Mouse (Mus musculus): ENCODE measurements at regions not wholly inside any gene's neighbourhood (a gene's known extent, or its start where the extent isn't known, plus 50 kb on each side); places are given as distances from the start of the nearest gene placed in this dataset.

GRCm38 (mm10) chr19:19719939-19720338 lies 608.9 kb upstream of the Rorb start:
- no peak for ATAC-seq (ENCODE audit: low FRiP score)

More at GRCm38 (mm10) chr19:19719939-19720338, 608.9 kb upstream of the Rorb start:
- no peaks in the 10 kb centered on the region for H3K4me1 ChIP-seq (ENCODE audit: insufficient read depth, low read length)
- H3K36me3 ChIP-seq (ENCODE audit: insufficient read depth, low read length) = no peaks in the 10 kb centered on the region
- WGBS = 52% methylated on average over 4 of the region's 4 CpGs
- H3K9me3 ChIP-seq (ENCODE audit: low read length) = no peaks in the 10 kb centered on the region
- H3K27ac ChIP-seq (ENCODE audit: low read depth, low read length) = no peak overlapping the region
- H3K4me2 ChIP-seq (ENCODE audit: low read depth, low read length, poor library complexity, severe bottlenecking) = no peak overlapping the region
- TF ChIP-seq CTCF (IDR thresholded peaks at IDR 0.05) = no peak
- peak; percentile 51 for DNase-seq (ENCODE audit: low spot score)
- H3K9ac ChIP-seq (replicated peaks; ENCODE audit: low read length, poor library complexity, severe bottlenecking) = no peak overlapping the region
- no peak overlapping the region for H3K4me3 ChIP-seq (ENCODE audit: low read depth, low read length)
- no peaks in the 10 kb centered on the region for H3K27me3 ChIP-seq (ENCODE audit: insufficient read depth, low read length)

Measured in midbrain, postnatal 0 days (tissue).